Mouse (Mus musculus) kidney, embryonic 15.5 days (tissue): ENCODE results near the gene Vinac1. TPM values are rescaled to one million over a fixed set of nuclear protein-coding genes. Genes with fewer than 3 reads are reported as not detected.
"Not testable (repeated sequence)": the region's sequence is repeated elsewhere in the genome, so short reads cannot be mapped to it uniquely, and the experiment has no call there.

Experiments
- ATAC-seq: fragments of 200-750 bp; cut with Nextera tagmentation; replicated peaks from 2 replicates; pipeline ENCODE4 v1.8.0; 2017; ENCODE audit warnings: moderate TSS enrichment; ENCODE audit not compliant: low FRiP score
- H3K27ac ChIP-seq: fragments of 300-500 bp; sonication (generic); 2 replicates; pipeline ENCODE4 v1.5.1; 2015; ENCODE audit warnings: mild to moderate bottlenecking, inconsistent platforms
- H3K27me3 ChIP-seq: fragments of 300-500 bp; sonication (generic); 2 replicates; pipeline ENCODE4 v1.6.1; 2015; ENCODE audit warnings: inconsistent platforms
- H3K36me3 ChIP-seq: fragments of 300-500 bp; sonication (generic); 2 replicates; pipeline ENCODE4 v1.6.1; 2015; ENCODE audit warnings: inconsistent platforms
- H3K4me1 ChIP-seq: fragments of 300-500 bp; sonication (generic); 2 replicates; pipeline ENCODE4 v1.6.1; 2015; ENCODE audit warnings: inconsistent platforms
- H3K4me2 ChIP-seq: fragments of 300-500 bp; sonication (generic); 2 replicates; pipeline ENCODE4 v1.6.1; 2015; ENCODE audit warnings: moderate library complexity, mild to moderate bottlenecking, inconsistent platforms
- H3K4me3 ChIP-seq: fragments of 300-500 bp; sonication (generic); replicated peaks from 2 replicates; pipeline ENCODE4 v1.5.1; 2015; ENCODE audit warnings: mild to moderate bottlenecking, inconsistent platforms
- H3K9ac ChIP-seq: fragments of 300-500 bp; sonication (generic); 2 replicates; pipeline ENCODE4 v1.6.1; 2015; ENCODE audit warnings: mild to moderate bottlenecking, inconsistent platforms
- H3K9me3 ChIP-seq: fragments of 300-500 bp; sonication (generic); replicated peaks from 2 replicates; pipeline ENCODE4 v1.6.1; 2016; ENCODE audit warnings: inconsistent platforms
- WGBS: fragments of 180-500 bp; shearing (Covaris S2); methylation state at CpG from one replicate; pipeline ENCODE4 v1.1.7; 2015; ENCODE audit warnings: mixed read lengths; 5-methylcytosine and 5-hydroxymethylcytosine counted together
- polyA plus RNA-seq: library from polyadenylated mRNA; unstranded; fragments of >200 nt; fragmentation: Nextera tagmentation; extraction: Ambion mirVana; gene quantifications from 2 replicates; pipeline ENCODE4 v1.2.1, GENCODE M21; 2015

Vinac1 gene
- polyA plus RNA-seq, 1 experiment from 2014 or later = 0.06 TPM

GRCm38 (mm10) chr2:129038426-129038936 is 9.5 kb downstream of the Vinac1 start:
- peak overlapping the region; percentile 96 for H3K4me2 ChIP-seq
- H3K9ac ChIP-seq = peak overlapping the region; percentile 25
- H3K36me3 ChIP-seq = no peaks in the 10 kb centered on the region
- no peaks in the 10 kb centered on the region for H3K9me3 ChIP-seq
- H3K27ac ChIP-seq = no peak overlapping the region
- H3K4me1 ChIP-seq = peaks cover 16% of the 10 kb centered on the region
- no peak for ATAC-seq
- WGBS = 23% methylated on average over 15 of the region's 15 CpGs
- H3K4me3 ChIP-seq = peak overlapping the region; percentile 50
- peaks cover 52% of the 10 kb centered on the region for H3K27me3 ChIP-seq

GRCm38 (mm10) chr2:129035381-129035780 is 12.6 kb downstream of the Vinac1 start:
- Histone ChIP-seq H3K9me3 (no peaks in the 10 kb centered on the region), H3K27ac (no peak overlapping the region), H3K36me3 (no peaks in the 10 kb centered on the region), H3K4me3 (no peak overlapping the region), H3K4me1 (peaks cover 16% of the 10 kb centered on the region), H3K27me3 (peaks cover 44% of the 10 kb centered on the region), H3K9ac (no peak overlapping the region), H3K4me2 (no peak overlapping the region)
- ATAC-seq = no peak
- 81% methylated on average over 5 of the region's 5 CpGs for WGBS

DNA sequence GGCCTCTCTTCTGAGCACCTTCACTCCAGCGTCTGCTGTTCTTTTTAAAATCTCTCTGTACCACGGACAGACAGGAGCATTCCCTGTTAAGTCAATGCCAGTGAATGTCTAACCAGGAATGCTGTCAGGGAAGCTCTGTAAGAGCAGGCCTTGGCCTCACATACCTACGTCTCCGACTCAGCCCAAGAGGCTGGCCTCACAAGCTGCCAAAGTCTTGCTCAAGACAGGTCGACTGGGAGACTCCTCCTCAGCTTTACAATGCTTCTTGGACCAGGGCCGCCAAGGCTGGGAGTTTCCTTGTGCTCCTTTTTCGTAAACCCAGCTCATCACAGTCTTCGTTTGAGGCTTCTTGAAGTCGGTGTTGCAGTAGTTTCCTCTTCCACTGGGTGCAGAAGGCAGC is 23.2 kb downstream of the Vinac1 start:
- no peaks in the 10 kb centered on the region for H3K36me3 ChIP-seq
- H3K4me1 ChIP-seq = no peaks in the 10 kb centered on the region
- WGBS = 78% methylated on average over 9 of the region's 9 CpGs
- H3K27ac ChIP-seq = no peak overlapping the region
- no peak overlapping the region for H3K9ac ChIP-seq
- no peak overlapping the region for H3K4me2 ChIP-seq
- no peaks in the 10 kb centered on the region for H3K27me3 ChIP-seq
- ATAC-seq = no peak
- no peak overlapping the region for H3K4me3 ChIP-seq
- H3K9me3 ChIP-seq = no peaks in the 10 kb centered on the region

DNA sequence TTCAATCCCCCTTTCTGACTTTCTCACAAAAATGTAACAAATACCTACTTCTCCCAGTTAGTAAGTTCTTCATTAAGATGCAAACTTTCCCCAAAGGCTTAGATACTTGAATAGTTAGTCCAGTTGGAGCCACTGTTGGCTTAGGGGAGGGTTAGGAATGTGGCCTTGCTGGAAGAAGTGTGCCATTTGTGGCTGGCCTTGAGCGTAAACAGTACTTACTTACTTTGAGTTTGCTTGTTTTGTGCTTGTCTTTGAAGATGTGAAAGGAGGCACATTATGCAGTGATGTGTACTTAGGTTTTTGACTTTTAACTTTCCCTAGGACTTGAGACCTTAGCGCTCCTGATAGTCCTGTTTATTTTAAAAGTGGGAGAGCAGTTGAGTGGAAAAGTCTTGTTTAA is 27.9 kb downstream of the Vinac1 start:
- Histone ChIP-seq H3K36me3 (peaks cover 8% of the 10 kb centered on the region; the same call in 1 of the 2 replicates), H3K4me3 (no peak overlapping the region), H3K4me1 (no peaks in the 10 kb centered on the region), H3K27ac (no peak overlapping the region), H3K9ac (no peak overlapping the region), H3K4me2 (no peak overlapping the region), H3K27me3 (no peaks in the 10 kb centered on the region), H3K9me3 (no peaks in the 10 kb centered on the region)
- 68% methylated on average over 2 of the region's 2 CpGs for WGBS
- ATAC-seq = no peak

DNA sequence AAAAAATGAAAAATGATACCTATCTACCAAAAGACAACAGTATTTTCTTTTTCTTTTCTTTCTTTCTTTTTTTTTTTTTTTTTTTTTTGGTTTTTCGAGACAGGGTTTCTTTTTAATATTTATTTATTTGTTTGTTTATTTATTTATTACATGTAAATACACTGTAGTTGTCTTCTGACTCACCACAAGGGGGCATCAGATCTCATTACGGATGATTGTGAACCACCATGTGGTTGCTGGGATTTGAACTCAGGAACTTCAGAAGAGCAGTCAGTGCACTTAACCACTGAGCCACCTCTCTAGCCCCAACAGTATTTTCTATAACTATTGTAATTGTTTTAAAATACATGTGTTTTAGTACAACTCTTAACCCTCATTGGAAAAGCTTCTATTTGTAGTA is 39.1 kb downstream of the Vinac1 start:
- not testable (repeated sequence) for H3K27ac ChIP-seq, H3K9ac ChIP-seq, H3K9me3 ChIP-seq, H3K4me1 ChIP-seq, ATAC-seq, H3K36me3 ChIP-seq, H3K4me3 ChIP-seq, H3K27me3 ChIP-seq, H3K4me2 ChIP-seq
- WGBS = 86% methylated on average over 2 of the region's 2 CpGs

DNA sequence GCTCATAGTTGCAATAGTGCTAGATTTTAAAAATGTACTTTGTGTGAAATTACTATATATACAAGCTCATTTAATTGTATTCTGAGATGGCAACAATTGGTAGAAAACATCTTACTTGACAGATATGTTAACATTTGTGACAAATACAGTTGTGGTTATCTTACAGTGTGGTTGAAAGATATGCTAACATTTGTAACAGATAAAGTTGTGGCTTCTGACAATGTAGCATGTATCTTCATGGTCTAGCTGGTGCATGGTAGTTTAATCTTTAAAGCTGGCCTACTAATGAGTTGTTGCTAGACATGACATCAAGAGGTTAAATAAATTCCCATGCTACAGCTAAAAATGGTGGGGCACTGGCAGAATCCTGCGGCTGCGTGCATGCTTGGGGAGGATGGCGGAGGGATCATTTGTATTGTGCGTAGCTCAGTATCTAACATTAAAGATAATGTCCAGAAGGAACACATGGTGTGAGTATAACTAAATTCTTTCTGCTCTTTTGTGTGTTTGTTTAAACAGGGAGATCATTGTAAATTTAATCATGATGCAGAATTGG is 41.7 kb downstream of the Vinac1 start:
- Histone ChIP-seq H3K4me2 (no peak overlapping the region), H3K36me3 (no peaks in the 10 kb centered on the region), H3K4me1 (no peaks in the 10 kb centered on the region), H3K9ac (no peak overlapping the region), H3K27ac (no peak overlapping the region), H3K9me3 (no peaks in the 10 kb centered on the region), H3K27me3 (no peaks in the 10 kb centered on the region), H3K4me3 (no peak overlapping the region)
- 76% methylated on average over 4 of the region's 4 CpGs for WGBS
- no peak for ATAC-seq

- Histone ChIP-seq H3K4me1 (no peaks in the 10 kb centered on the region), H3K4me2 (no peak overlapping the region), H3K9ac (no peak overlapping the region), H3K27ac (no peak overlapping the region), H3K36me3 (no peaks in the 10 kb centered on the region), H3K4me3 (no peak overlapping the region), H3K9me3 (no peaks in the 10 kb centered on the region), H3K27me3 (no peaks in the 10 kb centered on the region)
- ATAC-seq = no peak
Observed at GRCm38 (mm10) chr2:129004872-129005271, 43.1 kb downstream of the Vinac1 start.

GRCm38 (mm10) chr2:128984746-128985145 is 63.2 kb downstream of the Vinac1 start:
- no peak overlapping the region for H3K27ac ChIP-seq
- no peaks in the 10 kb centered on the region for H3K27me3 ChIP-seq
- no peak overlapping the region for H3K4me2 ChIP-seq
- H3K4me1 ChIP-seq = no peaks in the 10 kb centered on the region
- ATAC-seq = no peak
- no peak overlapping the region for H3K9ac ChIP-seq
- H3K9me3 ChIP-seq = no peaks in the 10 kb centered on the region
- H3K36me3 ChIP-seq = no peaks in the 10 kb centered on the region
- no peak overlapping the region for H3K4me3 ChIP-seq
- 86% methylated on average over 3 of the region's 3 CpGs for WGBS

DNA sequence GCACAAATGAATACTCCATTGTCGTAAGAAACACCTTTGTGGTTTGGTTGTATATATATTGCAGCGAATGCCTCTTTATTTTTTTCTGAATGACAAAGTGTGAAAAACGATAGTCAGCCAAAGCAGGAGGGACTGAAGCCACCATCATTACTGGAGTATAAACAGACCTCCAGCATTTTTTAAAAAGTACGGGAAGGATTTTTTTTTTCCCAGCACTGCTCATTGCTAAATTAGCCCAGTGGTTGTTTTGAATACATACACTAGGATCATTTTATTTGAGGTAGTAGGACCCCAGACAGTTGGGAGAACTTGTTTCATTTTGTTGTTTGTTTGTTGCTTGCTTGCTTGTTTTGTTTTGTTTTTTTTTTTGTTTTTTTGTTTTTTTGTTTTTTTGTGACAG is 72.4 kb downstream of the Vinac1 start:
- no peaks in the 10 kb centered on the region for H3K4me1 ChIP-seq
- H3K9ac ChIP-seq = no peak overlapping the region
- no peak for ATAC-seq
- H3K4me3 ChIP-seq = no peak overlapping the region
- WGBS = 77% methylated on average over 4 of the region's 4 CpGs
- H3K27ac ChIP-seq = no peak overlapping the region
- no peaks in the 10 kb centered on the region for H3K36me3 ChIP-seq
- no peak overlapping the region for H3K4me2 ChIP-seq
- H3K9me3 ChIP-seq = no peaks in the 10 kb centered on the region
- H3K27me3 ChIP-seq = no peaks in the 10 kb centered on the region

Other genes starting within 250 kb of the Vinac1 start
- gene Tmem87b, start 230.1 kb downstream of the Vinac1 start, polyA plus RNA-seq = 32.3 and 32.6 TPM in 2 replicates
- 5.1 and 6.2 TPM in 2 replicates for gene Fbln7, start 185.2 kb downstream of the Vinac1 start, polyA plus RNA-seq
- gene Zc3h8, start 104.1 kb downstream of the Vinac1 start, polyA plus RNA-seq = 7.2 and 8.3 TPM in 2 replicates
- gene Zc3h6, start 80.8 kb downstream of the Vinac1 start, polyA plus RNA-seq = 1.2 and 1.7 TPM in 2 replicates
- 12.2 and 13.4 TPM in 2 replicates for gene Gm10762, start 80.4 kb downstream of the Vinac1 start, polyA plus RNA-seq
- 15.1 and 17.9 TPM in 2 replicates for gene Ttl, start 17.8 kb upstream of the Vinac1 start, polyA plus RNA-seq
- gene Polr1b, start 52.8 kb upstream of the Vinac1 start, polyA plus RNA-seq = 33.1 and 36.1 TPM in 2 replicates
- 22.9 and 26.8 TPM in 2 replicates for gene Chchd5, start 81.5 kb upstream of the Vinac1 start, polyA plus RNA-seq
- 28.1 and 30.2 TPM in 2 replicates for gene Slc20a1, start 150.6 kb upstream of the Vinac1 start, polyA plus RNA-seq
- 46.4 and 49.5 TPM in 2 replicates for gene Ckap2l, start 249.0 kb upstream of the Vinac1 start, polyA plus RNA-seq